Mouse (Mus musculus) neural tube, embryonic 12.5 days (tissue): ENCODE measurements around the gene Psmd12. TPM values are rescaled to one million over a fixed set of nuclear protein-coding genes. Genes with fewer than 3 reads are reported as not detected.

Experiments
- ATAC-seq: fragments of 200-750 bp; cut with Nextera tagmentation; 2 replicates; pipeline ENCODE4 v1.8.0; 2017; ENCODE audit warnings: low read depth, mild to moderate bottlenecking, moderate TSS enrichment, moderate library complexity; ENCODE audit not compliant: low FRiP score
- H3K27ac ChIP-seq: fragments of 300-500 bp; sonication (generic); 2 replicates; pipeline ENCODE4 v1.5.1; 2016
- H3K27me3 ChIP-seq: fragments of 300-500 bp; sonication (generic); replicated peaks from 2 replicates; pipeline ENCODE4 v1.6.1; 2016; ENCODE audit warnings: mild to moderate bottlenecking
- H3K36me3 ChIP-seq: fragments of 300-500 bp; sonication (generic); 2 replicates; pipeline ENCODE4 v1.6.1; 2016; ENCODE audit warnings: mild to moderate bottlenecking
- H3K4me1 ChIP-seq: fragments of 300-500 bp; sonication (generic); 2 replicates; pipeline ENCODE4 v1.6.1; 2016
- H3K4me2 ChIP-seq: fragments of 300-500 bp; sonication (generic); replicated peaks from 2 replicates; pipeline ENCODE4 v1.6.1; 2016; ENCODE audit warnings: mild to moderate bottlenecking
- H3K4me3 ChIP-seq: fragments of 300-500 bp; sonication (generic); 2 replicates; pipeline ENCODE4 v1.5.1; 2016
- H3K9ac ChIP-seq: fragments of 300-500 bp; sonication (generic); 2 replicates; pipeline ENCODE4 v1.6.1; 2016; ENCODE audit warnings: mild to moderate bottlenecking
- H3K9me3 ChIP-seq: fragments of 300-500 bp; sonication (generic); 2 replicates; pipeline ENCODE4 v1.6.1; 2016; ENCODE audit warnings: mild to moderate bottlenecking
- WGBS: fragments of 180-500 bp; shearing (Covaris S2); methylation state at CpG from one replicate; pipeline ENCODE4 v1.1.7; 2016; 5-methylcytosine and 5-hydroxymethylcytosine counted together
- polyA plus RNA-seq: library from polyadenylated mRNA; unstranded; fragments of >200 nt; fragmentation: Nextera tagmentation; extraction: Ambion mirVana; gene quantifications from 2 replicates; pipeline ENCODE4 v1.2.1, GENCODE M21; 2016

Psmd12 gene
- polyA plus RNA-seq, 1 experiment from 2014 or later = 186 TPM

- no peak overlapping the region for H3K4me2 ChIP-seq
- 65% methylated on average over 17 of the region's 17 CpGs for WGBS
- no peak for ATAC-seq
- 0 out of 2 replicates have a peak, but pooled peaks cover 8% of the 10 kb centered on the region for H3K36me3 ChIP-seq
- peaks cover 7% of the 10 kb centered on the region for H3K4me1 ChIP-seq
- H3K27me3 ChIP-seq = no peaks in the 10 kb centered on the region
- H3K9ac ChIP-seq = no peak overlapping the region
- no peak overlapping the region for H3K27ac ChIP-seq
- H3K4me3 ChIP-seq = no peak overlapping the region
- no peaks in the 10 kb centered on the region for H3K9me3 ChIP-seq
Observed at GRCm38 (mm10) chr11:107449169-107449910, 29.9 kb upstream of the Psmd12 start.

- H3K27ac ChIP-seq = no peak overlapping the region
- no peak overlapping the region for H3K4me2 ChIP-seq
- 0 out of 2 replicates have a peak, but pooled peaks cover 10% of the 10 kb centered on the region for H3K36me3 ChIP-seq
- no peak overlapping the region for H3K4me3 ChIP-seq
- no peak overlapping the region for H3K9ac ChIP-seq
- no peaks in the 10 kb centered on the region for H3K9me3 ChIP-seq
- H3K4me1 ChIP-seq = peaks cover 7% of the 10 kb centered on the region
- H3K27me3 ChIP-seq = no peaks in the 10 kb centered on the region
- no peak for ATAC-seq
- 87% methylated on average over 6 of the region's 6 CpGs for WGBS
Observed at GRCm38 (mm10) chr11:107450097-107450496, 29.2 kb upstream of the Psmd12 start.

- ATAC-seq = no peak
- Histone ChIP-seq H3K36me3 (0 out of 2 replicates have a peak, but pooled peaks cover 10% of the 10 kb centered on the region), H3K4me1 (peaks cover 7% of the 10 kb centered on the region), H3K27me3 (no peaks in the 10 kb centered on the region), H3K9me3 (no peaks in the 10 kb centered on the region), H3K4me2 (no peak overlapping the region), H3K27ac (no peak overlapping the region), H3K9ac (no peak overlapping the region), H3K4me3 (no peak overlapping the region)
- WGBS = 91% methylated on average over 10 of the region's 10 CpGs
Observed at GRCm38 (mm10) chr11:107451106-107451505, 28.2 kb upstream of the Psmd12 start.

- H3K9me3 ChIP-seq = no peaks in the 10 kb centered on the region
- no peaks in the 10 kb centered on the region for H3K27me3 ChIP-seq
- peaks cover 7% of the 10 kb centered on the region for H3K4me1 ChIP-seq
- no peak overlapping the region for H3K4me3 ChIP-seq
- ATAC-seq = no peak
- 0 out of 2 replicates have a peak, but pooled peaks cover 10% of the 10 kb centered on the region for H3K36me3 ChIP-seq
- 93% methylated on average over 7 of the region's 7 CpGs for WGBS
- no peak overlapping the region for H3K27ac ChIP-seq
- no peak overlapping the region for H3K9ac ChIP-seq
- H3K4me2 ChIP-seq = no peak overlapping the region
Observed at GRCm38 (mm10) chr11:107452053-107452452, 27.2 kb upstream of the Psmd12 start.

GRCm38 (mm10) chr11:107454546-107455462 is 24.5 kb upstream of the Psmd12 start:
- Histone ChIP-seq H3K27ac (no peak overlapping the region), H3K27me3 (no peaks in the 10 kb centered on the region), H3K4me2 (no peak overlapping the region), H3K9ac (no peak overlapping the region), H3K36me3 (0 out of 2 replicates have a peak, but pooled peaks cover 10% of the 10 kb centered on the region), H3K9me3 (no peaks in the 10 kb centered on the region), H3K4me3 (no peak overlapping the region), H3K4me1 (0 out of 2 replicates have a peak, but pooled peaks cover 3% of the 10 kb centered on the region)
- 59% methylated on average over 19 of the region's 19 CpGs for WGBS
- no peak for ATAC-seq

GRCm38 (mm10) chr11:107457282-107457681 is 22.0 kb upstream of the Psmd12 start:
- Histone ChIP-seq H3K4me2 (no peak overlapping the region), H3K36me3 (0 out of 2 replicates have a peak, but pooled peaks cover 10% of the 10 kb centered on the region), H3K4me3 (no peak overlapping the region), H3K27me3 (no peaks in the 10 kb centered on the region), H3K4me1 (no peaks in the 10 kb centered on the region), H3K9me3 (no peaks in the 10 kb centered on the region), H3K9ac (no peak overlapping the region), H3K27ac (no peak overlapping the region)
- no peak for ATAC-seq
- 96% methylated on average over 3 of the region's 3 CpGs for WGBS

GRCm38 (mm10) chr11:107458286-107458685 is 21.0 kb upstream of the Psmd12 start:
- ATAC-seq = no peak
- no peaks in the 10 kb centered on the region for H3K9me3 ChIP-seq
- no peaks in the 10 kb centered on the region for H3K27me3 ChIP-seq
- no peak overlapping the region for H3K9ac ChIP-seq
- H3K4me1 ChIP-seq = no peaks in the 10 kb centered on the region
- no peak overlapping the region for H3K4me3 ChIP-seq
- no peak overlapping the region for H3K4me2 ChIP-seq
- H3K36me3 ChIP-seq = 0 out of 2 replicates have a peak, but pooled peaks cover 10% of the 10 kb centered on the region
- no peak overlapping the region for H3K27ac ChIP-seq
- WGBS = 88% methylated on average over 12 of the region's 12 CpGs

GRCm38 (mm10) chr11:107458986-107459385 is 20.3 kb upstream of the Psmd12 start:
- Histone ChIP-seq H3K27ac (no peak overlapping the region), H3K4me1 (no peaks in the 10 kb centered on the region), H3K4me2 (no peak overlapping the region), H3K9ac (no peak overlapping the region), H3K27me3 (no peaks in the 10 kb centered on the region), H3K9me3 (no peaks in the 10 kb centered on the region), H3K36me3 (0 out of 2 replicates have a peak, but pooled peaks cover 3% of the 10 kb centered on the region), H3K4me3 (no peak overlapping the region)
- 90% methylated on average over 7 of the region's 7 CpGs for WGBS
- ATAC-seq = no peak

GRCm38 (mm10) chr11:107459828-107460227 is 19.5 kb upstream of the Psmd12 start:
- WGBS = 79% methylated on average over 7 of the region's 7 CpGs

GRCm38 (mm10) chr11:107462478-107462877 is 16.8 kb upstream of the Psmd12 start:
- 97% methylated on average over 3 of the region's 3 CpGs for WGBS

More at GRCm38 (mm10) chr11:107459828-107460227, 19.5 kb upstream of the Psmd12 start:
- no peaks in the 10 kb centered on the region for H3K4me1 ChIP-seq
- no peaks in the 10 kb centered on the region for H3K36me3 ChIP-seq
- ATAC-seq = no peak
- H3K27ac ChIP-seq = no peak overlapping the region
- no peaks in the 10 kb centered on the region for H3K9me3 ChIP-seq
- no peak overlapping the region for H3K4me2 ChIP-seq
- no peak overlapping the region for H3K4me3 ChIP-seq
- no peak overlapping the region for H3K9ac ChIP-seq
- no peaks in the 10 kb centered on the region for H3K27me3 ChIP-seq

GRCm38 (mm10) chr11:107463251-107463681 is 16.0 kb upstream of the Psmd12 start:
- no peaks in the 10 kb centered on the region for H3K27me3 ChIP-seq
- no peak overlapping the region for H3K9ac ChIP-seq
- H3K4me3 ChIP-seq = no peak overlapping the region
- H3K4me1 ChIP-seq = peaks cover 9% of the 10 kb centered on the region
- no peaks in the 10 kb centered on the region for H3K36me3 ChIP-seq
- H3K9me3 ChIP-seq = no peaks in the 10 kb centered on the region
- 85% methylated on average over 12 of the region's 12 CpGs for WGBS
- H3K27ac ChIP-seq = no peak overlapping the region
- ATAC-seq = no peak
- H3K4me2 ChIP-seq = no peak overlapping the region

More at GRCm38 (mm10) chr11:107462478-107462877, 16.8 kb upstream of the Psmd12 start:
- H3K27ac ChIP-seq = no peak overlapping the region
- no peak overlapping the region for H3K4me3 ChIP-seq
- no peak for ATAC-seq
- no peak overlapping the region for H3K9ac ChIP-seq
- H3K27me3 ChIP-seq = no peaks in the 10 kb centered on the region
- H3K4me2 ChIP-seq = no peak overlapping the region
- no peaks in the 10 kb centered on the region for H3K9me3 ChIP-seq
- H3K4me1 ChIP-seq = peaks cover 3% of the 10 kb centered on the region; the same call in 1 of the 2 replicates
- H3K36me3 ChIP-seq = no peaks in the 10 kb centered on the region

- H3K27me3 ChIP-seq = no peaks in the 10 kb centered on the region
- no peak overlapping the region for H3K9ac ChIP-seq
- H3K36me3 ChIP-seq = no peaks in the 10 kb centered on the region
- WGBS = 81% methylated on average over 6 of the region's 6 CpGs
- no peaks in the 10 kb centered on the region for H3K9me3 ChIP-seq
- peaks cover 13% of the 10 kb centered on the region for H3K4me1 ChIP-seq
- no peak overlapping the region for H3K4me3 ChIP-seq
- no peak overlapping the region for H3K27ac ChIP-seq
- H3K4me2 ChIP-seq = no peak overlapping the region
- ATAC-seq = no peak
Observed at GRCm38 (mm10) chr11:107464141-107464540, 15.1 kb upstream of the Psmd12 start.
